Mouse (Mus musculus) intestine, embryonic 15.5 days (tissue): ENCODE results near the gene Erc1. TPM values are rescaled to one million over a fixed set of nuclear protein-coding genes. Genes with fewer than 3 reads are reported as not detected.

ENCODE experiments used
- ATAC-seq: fragments of 200-750 bp; cut with Nextera tagmentation; 2 replicates; pipeline ENCODE4 v1.8.0; 2017; ENCODE audit warnings: moderate TSS enrichment, moderate library complexity
- H3K27ac ChIP-seq: fragments of 300-500 bp; sonication (generic); 2 replicates; pipeline ENCODE4 v1.5.1; 2015; ENCODE audit warnings: mild to moderate bottlenecking, inconsistent platforms
- H3K27me3 ChIP-seq: fragments of 300-500 bp; sonication (generic); replicated peaks from 2 replicates; pipeline ENCODE4 v1.6.1; 2015; ENCODE audit warnings: inconsistent platforms
- H3K36me3 ChIP-seq: fragments of 300-500 bp; sonication (generic); 2 replicates; pipeline ENCODE4 v1.6.1; 2015; ENCODE audit warnings: inconsistent platforms
- H3K4me1 ChIP-seq: fragments of 300-500 bp; sonication (generic); replicated peaks from 2 replicates; pipeline ENCODE4 v1.6.1; 2015; ENCODE audit warnings: inconsistent platforms
- H3K4me2 ChIP-seq: fragments of 300-500 bp; sonication (generic); replicated peaks from 2 replicates; pipeline ENCODE4 v1.6.1; 2015; ENCODE audit warnings: mild to moderate bottlenecking, inconsistent platforms
- H3K4me3 ChIP-seq: fragments of 300-500 bp; sonication (generic); replicated peaks from 2 replicates; pipeline ENCODE4 v1.5.1; 2015; ENCODE audit warnings: inconsistent platforms
- H3K9ac ChIP-seq: fragments of 300-500 bp; sonication (generic); 2 replicates; pipeline ENCODE4 v1.6.1; 2015; ENCODE audit warnings: inconsistent platforms
- H3K9me3 ChIP-seq: fragments of 300-500 bp; sonication (generic); 2 replicates; pipeline ENCODE4 v1.6.1; 2016; ENCODE audit warnings: inconsistent platforms
- WGBS: fragments of 180-500 bp; shearing (Covaris S2); methylation state at CpG from one replicate; pipeline ENCODE4 v1.1.7; 2015; 5-methylcytosine and 5-hydroxymethylcytosine counted together
- polyA plus RNA-seq: library from polyadenylated mRNA; unstranded; fragments of >200 nt; fragmentation: Nextera tagmentation; extraction: Ambion mirVana; gene quantifications from 2 replicates; pipeline ENCODE4 v1.2.1, GENCODE M21; 2015

Erc1 gene
- polyA plus RNA-seq, 1 experiment from 2014 or later, result 13.7 TPM

DNA sequence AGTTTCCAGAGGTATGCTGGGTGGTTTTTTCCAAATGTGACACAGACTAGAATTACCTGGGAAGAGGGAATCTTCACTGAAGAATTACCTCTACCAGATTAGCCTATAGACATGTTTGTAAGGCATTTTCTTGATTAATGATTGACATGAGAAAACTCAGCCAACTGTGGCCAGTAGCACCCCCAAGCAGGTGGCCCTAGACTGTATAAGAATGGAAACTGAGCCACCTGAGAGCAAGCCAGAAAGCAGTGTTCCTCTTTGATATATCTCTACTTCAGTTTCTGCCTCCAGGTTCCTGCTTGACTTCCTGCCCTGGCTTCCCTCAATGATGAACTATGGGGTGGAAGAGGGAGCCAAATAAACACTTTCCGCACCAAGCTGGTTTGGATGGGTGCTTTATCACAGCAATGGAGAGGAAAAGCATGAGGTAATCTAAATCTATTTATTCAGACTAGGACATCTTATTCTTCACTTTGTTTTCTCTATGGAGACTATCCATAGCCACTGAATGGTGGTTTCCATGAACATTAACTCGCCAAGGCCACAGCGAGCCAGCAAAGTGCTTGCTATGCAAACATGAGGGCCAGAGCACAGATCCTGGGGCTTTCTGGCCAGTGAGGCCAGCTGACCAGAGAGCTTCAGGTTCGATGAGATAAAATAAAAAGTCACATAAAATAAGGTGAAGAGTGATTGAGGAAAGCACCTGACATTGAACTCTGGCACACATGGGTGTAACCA lies 109.2 kb downstream of the Erc1 start:
- Histone ChIP-seq H3K4me1 (no peaks in the 10 kb centered on the region), H3K9me3 (no peaks in the 10 kb centered on the region), H3K27ac (no peak overlapping the region), H3K36me3 (no peaks in the 10 kb centered on the region), H3K9ac (no peak overlapping the region), H3K27me3 (no peaks in the 10 kb centered on the region), H3K4me2 (no peak overlapping the region), H3K4me3 (no peak overlapping the region)
- 80% methylated on average over 4 of the region's 4 CpGs for WGBS
- ATAC-seq, result no peak

DNA sequence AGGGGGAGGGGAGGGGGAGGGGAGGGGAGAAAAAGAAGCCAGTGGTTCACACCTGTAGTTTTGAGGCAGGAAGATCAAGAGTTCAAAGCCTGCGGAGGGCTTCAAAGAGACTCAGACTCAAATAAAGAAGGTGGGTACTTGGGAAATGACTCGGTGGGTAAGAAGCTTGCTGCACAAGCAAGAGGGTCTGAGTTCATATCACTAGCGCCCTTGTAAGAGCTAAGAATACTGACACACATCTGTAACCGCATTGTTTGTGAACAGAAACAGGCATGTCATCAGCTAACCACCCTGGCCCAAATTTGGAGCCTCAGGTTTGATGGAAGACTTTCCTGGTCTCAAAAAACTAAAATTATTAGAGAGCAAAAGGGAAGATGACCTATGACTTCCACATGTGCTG lies 110.3 kb downstream of the Erc1 start:
- Histone ChIP-seq H3K36me3 (no peaks in the 10 kb centered on the region), H3K27me3 (no peaks in the 10 kb centered on the region), H3K4me1 (no peaks in the 10 kb centered on the region), H3K27ac (no peak overlapping the region), H3K9me3 (no peaks in the 10 kb centered on the region), H3K4me2 (no peak overlapping the region), H3K9ac (no peak overlapping the region), H3K4me3 (no peak overlapping the region)
- no peak for ATAC-seq
- WGBS, result 97% methylated on average over 4 of the region's 4 CpGs

GRCm38 (mm10) chr6:119735937-119736336 lies 112.0 kb downstream of the Erc1 start:
- no peak overlapping the region for H3K9ac ChIP-seq
- H3K4me2 ChIP-seq, result no peak overlapping the region
- H3K4me3 ChIP-seq, result no peak overlapping the region
- 71% methylated on average over 2 of the region's 2 CpGs for WGBS
- H3K9me3 ChIP-seq, result no peaks in the 10 kb centered on the region
- H3K27me3 ChIP-seq, result no peaks in the 10 kb centered on the region
- no peak for ATAC-seq
- no peak overlapping the region for H3K27ac ChIP-seq
- no peaks in the 10 kb centered on the region for H3K4me1 ChIP-seq
- no peaks in the 10 kb centered on the region for H3K36me3 ChIP-seq

DNA sequence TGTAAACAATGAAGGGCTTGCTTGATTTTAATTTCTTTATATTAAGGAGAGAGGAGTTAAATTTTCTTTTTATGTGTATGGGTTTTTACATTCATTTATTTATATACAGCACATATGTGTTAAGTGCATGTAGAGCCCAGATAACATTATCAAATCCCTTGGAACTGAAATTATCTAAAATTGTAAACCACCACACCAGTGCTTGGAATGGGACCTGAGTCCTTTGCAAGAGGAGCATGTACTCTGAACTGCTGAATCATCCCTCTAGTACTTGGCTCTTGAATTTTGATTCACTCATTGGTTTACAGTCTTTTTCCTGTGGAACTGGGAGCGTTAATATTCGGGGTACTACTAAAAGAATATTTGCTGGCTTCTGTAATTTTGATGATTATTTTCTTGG lies 116.8 kb downstream of the Erc1 start:
- Histone ChIP-seq H3K9me3 (no peaks in the 10 kb centered on the region), H3K4me2 (no peak overlapping the region), H3K4me3 (no peak overlapping the region), H3K27ac (no peak overlapping the region), H3K9ac (no peak overlapping the region), H3K4me1 (no peaks in the 10 kb centered on the region), H3K36me3 (no peaks in the 10 kb centered on the region), H3K27me3 (no peaks in the 10 kb centered on the region)
- 94% methylated on average over 2 of the region's 2 CpGs for WGBS
- ATAC-seq, result no peak

- Histone ChIP-seq H3K9me3 (no peaks in the 10 kb centered on the region), H3K27me3 (no peaks in the 10 kb centered on the region), H3K4me2 (no peak overlapping the region), H3K9ac (no peak overlapping the region), H3K4me1 (no peaks in the 10 kb centered on the region), H3K4me3 (no peak overlapping the region), H3K36me3 (no peaks in the 10 kb centered on the region), H3K27ac (no peak overlapping the region)
- WGBS, result 84% methylated on average over 2 of the region's 2 CpGs
- ATAC-seq, result no peak
Observed at GRCm38 (mm10) chr6:119715234-119715633, 132.7 kb downstream of the Erc1 start.

DNA sequence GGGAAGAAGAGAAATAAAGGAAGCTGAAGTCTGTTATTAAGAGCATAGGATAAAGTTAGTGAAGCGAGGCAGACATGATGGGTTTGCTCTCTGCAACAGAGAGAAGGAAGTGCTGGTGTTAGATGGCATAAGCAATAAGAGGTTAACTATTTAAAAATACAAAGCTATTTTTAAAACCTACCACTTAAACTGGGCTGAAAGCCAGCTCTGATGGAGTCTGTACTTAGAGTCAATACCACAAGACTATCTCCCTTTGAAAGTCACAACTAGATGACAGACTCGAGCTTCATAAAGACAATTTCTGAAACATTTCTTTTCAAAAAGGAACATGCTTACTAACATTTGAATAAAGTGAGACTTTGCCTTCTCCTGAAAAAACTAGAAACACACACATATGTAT lies 134.0 kb downstream of the Erc1 start:
- H3K4me2 ChIP-seq, result no peak overlapping the region
- no peak for ATAC-seq
- H3K9me3 ChIP-seq, result no peaks in the 10 kb centered on the region
- WGBS, result 67% methylated on average over 2 of the region's 2 CpGs
- no peaks in the 10 kb centered on the region for H3K4me1 ChIP-seq
- H3K27me3 ChIP-seq, result no peaks in the 10 kb centered on the region
- no peaks in the 10 kb centered on the region for H3K36me3 ChIP-seq
- H3K4me3 ChIP-seq, result no peak overlapping the region
- no peak overlapping the region for H3K27ac ChIP-seq
- H3K9ac ChIP-seq, result no peak overlapping the region

DNA sequence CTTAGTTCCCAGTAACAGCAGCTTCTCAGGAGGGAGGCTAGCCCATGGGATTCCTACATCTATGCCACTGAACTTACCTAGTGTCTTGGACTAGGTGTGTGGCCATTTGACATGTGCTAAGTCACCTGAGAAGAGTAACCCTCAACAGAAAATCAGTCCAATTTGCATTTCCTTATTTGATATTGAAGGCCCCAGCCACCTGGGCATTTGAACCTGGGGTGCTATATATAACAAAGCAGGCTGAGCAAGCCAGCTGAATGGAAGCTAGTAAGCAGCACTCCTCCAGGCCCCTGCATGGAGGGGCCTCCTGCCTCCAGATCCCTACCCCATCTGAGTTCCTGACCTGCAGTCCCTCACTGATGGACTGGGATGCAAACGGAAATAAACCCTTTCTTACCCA lies 135.5 kb downstream of the Erc1 start:
- H3K27me3 ChIP-seq, result no peaks in the 10 kb centered on the region
- H3K9me3 ChIP-seq, result no peaks in the 10 kb centered on the region
- 79% methylated on average over 1 of the region's 1 CpGs for WGBS
- no peak overlapping the region for H3K9ac ChIP-seq
- no peak overlapping the region for H3K4me2 ChIP-seq
- no peaks in the 10 kb centered on the region for H3K4me1 ChIP-seq
- no peaks in the 10 kb centered on the region for H3K36me3 ChIP-seq
- ATAC-seq, result no peak
- H3K27ac ChIP-seq, result no peak overlapping the region
- no peak overlapping the region for H3K4me3 ChIP-seq

- H3K27ac ChIP-seq, result no peak overlapping the region
- no peaks in the 10 kb centered on the region for H3K4me1 ChIP-seq
- no peak overlapping the region for H3K9ac ChIP-seq
- H3K4me2 ChIP-seq, result no peak overlapping the region
- no peaks in the 10 kb centered on the region for H3K9me3 ChIP-seq
- WGBS, result 78% methylated on average over 8 of the region's 8 CpGs
- no peak overlapping the region for H3K4me3 ChIP-seq
- no peaks in the 10 kb centered on the region for H3K27me3 ChIP-seq
- no peaks in the 10 kb centered on the region for H3K36me3 ChIP-seq
- ATAC-seq, result no peak
Observed at GRCm38 (mm10) chr6:119711649-119712305, 136.2 kb downstream of the Erc1 start.

DNA sequence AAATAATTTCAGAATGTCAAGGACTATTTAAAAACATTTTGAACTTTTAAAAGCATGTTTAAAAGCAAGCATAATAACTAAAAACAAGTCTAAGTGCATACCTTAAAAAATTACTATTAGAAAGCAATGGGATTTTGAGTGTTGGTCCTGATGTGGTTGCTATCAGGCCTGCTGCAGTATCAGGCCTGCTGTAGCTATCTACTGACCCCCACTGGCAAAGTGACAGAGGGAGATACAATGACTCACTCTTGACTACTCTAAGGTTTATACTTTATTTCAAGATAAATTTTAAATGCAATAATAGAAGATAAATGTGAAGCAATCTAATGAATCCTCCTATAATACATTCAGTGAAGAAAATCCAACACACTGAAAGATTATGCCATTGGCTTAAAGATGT lies 138.4 kb downstream of the Erc1 start:
- Histone ChIP-seq H3K36me3 (no peaks in the 10 kb centered on the region), H3K4me3 (no peak overlapping the region), H3K9ac (no peak overlapping the region), H3K27ac (no peak overlapping the region), H3K4me1 (no peaks in the 10 kb centered on the region), H3K9me3 (no peaks in the 10 kb centered on the region), H3K4me2 (no peak overlapping the region), H3K27me3 (no peaks in the 10 kb centered on the region)
- ATAC-seq, result no peak

GRCm38 (mm10) chr6:119707911-119708310 lies 140.1 kb downstream of the Erc1 start:
- Histone ChIP-seq H3K27ac (no peak overlapping the region), H3K9me3 (no peaks in the 10 kb centered on the region), H3K27me3 (no peaks in the 10 kb centered on the region), H3K4me2 (no peak overlapping the region), H3K4me3 (no peak overlapping the region), H3K4me1 (no peaks in the 10 kb centered on the region), H3K9ac (no peak overlapping the region), H3K36me3 (no peaks in the 10 kb centered on the region)
- WGBS, result 88% methylated on average over 5 of the region's 5 CpGs
- no peak for ATAC-seq

DNA sequence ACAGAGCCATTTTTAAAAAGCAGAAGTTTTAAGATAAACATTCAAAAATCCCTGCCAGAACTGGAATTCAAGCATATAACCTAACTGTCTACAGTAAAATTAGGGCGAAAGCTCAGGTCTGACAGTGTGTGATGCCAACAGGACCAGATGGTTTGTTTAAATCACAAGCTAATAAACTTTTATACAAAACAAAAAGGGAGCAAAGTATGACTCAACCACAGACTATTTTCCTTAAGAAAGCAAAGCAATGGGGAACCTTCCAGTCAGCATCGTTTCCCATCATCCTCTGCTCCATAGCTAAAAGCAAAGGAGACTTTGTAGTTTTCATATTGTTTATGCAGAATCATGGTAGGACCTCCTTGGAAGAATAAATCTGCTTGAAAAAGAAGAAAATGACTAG lies 143.1 kb downstream of the Erc1 start:
- H3K36me3 ChIP-seq, result no peaks in the 10 kb centered on the region
- no peaks in the 10 kb centered on the region for H3K4me1 ChIP-seq
- ATAC-seq, result no peak
- no peaks in the 10 kb centered on the region for H3K9me3 ChIP-seq
- no peak overlapping the region for H3K27ac ChIP-seq
- 73% methylated on average over 2 of the region's 2 CpGs for WGBS
- no peak overlapping the region for H3K9ac ChIP-seq
- no peaks in the 10 kb centered on the region for H3K27me3 ChIP-seq
- H3K4me2 ChIP-seq, result no peak overlapping the region
- H3K4me3 ChIP-seq, result no peak overlapping the region

GRCm38 (mm10) chr6:119692754-119693153 lies 155.2 kb downstream of the Erc1 start:
- WGBS, result 88% methylated on average over 5 of the region's 5 CpGs
- H3K4me1 ChIP-seq, result no peaks in the 10 kb centered on the region

DNA sequence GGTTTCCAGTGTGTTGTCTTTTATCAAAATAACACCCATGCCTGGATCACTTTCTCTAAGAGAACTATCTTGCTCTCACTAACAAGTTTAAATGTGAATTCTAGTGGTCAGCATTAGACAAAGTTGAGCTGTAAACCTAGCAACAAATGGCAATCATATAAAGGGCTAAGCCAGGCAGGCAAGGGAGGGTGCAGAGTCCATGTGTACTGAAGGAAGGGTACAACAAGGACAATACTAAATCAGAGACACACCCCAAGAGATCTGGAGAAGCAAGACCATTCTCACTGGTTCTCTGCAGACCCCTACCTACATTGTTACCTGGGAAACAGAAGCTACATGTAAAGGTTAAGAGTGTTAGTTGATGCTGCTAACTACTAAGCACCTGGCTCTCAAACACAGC lies 161.5 kb downstream of the Erc1 start:
- no peak overlapping the region for H3K4me2 ChIP-seq
- no peaks in the 10 kb centered on the region for H3K27me3 ChIP-seq
- peak; percentile 86 for ATAC-seq
- H3K9me3 ChIP-seq, result no peaks in the 10 kb centered on the region
- no peak overlapping the region for H3K4me3 ChIP-seq
- no peaks in the 10 kb centered on the region for H3K4me1 ChIP-seq
- no peak overlapping the region for H3K9ac ChIP-seq
- no peaks in the 10 kb centered on the region for H3K36me3 ChIP-seq
- no peak overlapping the region for H3K27ac ChIP-seq

More at GRCm38 (mm10) chr6:119692754-119693153, 155.2 kb downstream of the Erc1 start:
- Histone ChIP-seq H3K36me3 (no peaks in the 10 kb centered on the region), H3K4me3 (no peak overlapping the region), H3K4me2 (no peak overlapping the region), H3K27me3 (no peaks in the 10 kb centered on the region), H3K27ac (no peak overlapping the region), H3K9me3 (no peaks in the 10 kb centered on the region), H3K9ac (no peak overlapping the region)
- ATAC-seq, result no peak
